Mouse (Mus musculus): Measurements from ENCODE around the gene Mrpl14. TPM values are rescaled to one million over a fixed set of nuclear protein-coding genes. Genes with fewer than 3 reads are reported as not detected.
A peak's percentile ranks its signal among the peaks of the same experiment; 100 is the strongest.

Mrpl14 gene
- polyA plus RNA-seq, 1 experiment from 2014 or later = 155 TPM

GRCm38 (mm10) chr17:45733038-45733734 is 47.1 kb downstream of the Mrpl14 start:
- H3K4me2 ChIP-seq (ENCODE audit: low read length) = peak overlapping the region; percentile 64
- H3K4me3 ChIP-seq (ENCODE audit: control insufficient read depth in 1 of 2, insufficient read depth in 1 of 2, low read depth in 1 of 2, low read length in 2 of 2) = peak overlapping the region; percentile 33 to 35; a peak in 2 of 4 replicates
- ATAC-seq (ENCODE audit: insufficient number of reproducible peaks, insufficient read depth, low FRiP score, low read depth) = no peak
- H3K4me1 ChIP-seq (ENCODE audit: control insufficient read depth in 2 of 2, insufficient read depth in 2 of 2, low read length in 2 of 2) = peaks cover 49 to 55% of the 10 kb centered on the region in 2 experiments
- no peaks in the 10 kb centered on the region for H3K9me3 ChIP-seq (ENCODE audit: control insufficient read depth, low read length)
- peak overlapping the region; percentile 37 to 92; a peak in 2 of 4 replicates for H3K27ac ChIP-seq (replicated peaks in 1 of 2; ENCODE audit: control insufficient read depth in 1 of 2, insufficient read depth in 1 of 2, low read depth in 2 of 2, low read length in 2 of 2)
- no peaks in the 10 kb centered on the region; the same call in 1 of the 2 replicates for H3K27me3 ChIP-seq (ENCODE audit: control insufficient read depth, insufficient read depth, low read length)
- WGBS = 69% methylated on average over 18 of the region's 19 CpGs
- H3K9ac ChIP-seq (ENCODE audit: low read length) = peak overlapping the region; percentile 70
- no peaks in the 10 kb centered on the region for H3K36me3 ChIP-seq (ENCODE audit: control insufficient read depth, insufficient read depth, low read length)

- Histone ChIP-seq H3K4me1 (ENCODE audit: control insufficient read depth in 2 of 2, insufficient read depth in 2 of 2, low read length in 2 of 2) (peaks cover 49 to 53% of the 10 kb centered on the region in 2 experiments), H3K36me3 (ENCODE audit: control insufficient read depth, insufficient read depth, low read length) (no peaks in the 10 kb centered on the region), H3K9ac (ENCODE audit: low read length) (peak within 1 kb of the TSS; percentile 70), H3K27ac (replicated peaks in 1 of 2; ENCODE audit: control insufficient read depth in 1 of 2, insufficient read depth in 1 of 2, low read depth in 2 of 2, low read length in 2 of 2) (peak within 1 kb of the TSS; percentile 37 to 92), H3K4me3 (ENCODE audit: control insufficient read depth in 1 of 2, insufficient read depth in 1 of 2, low read depth in 1 of 2, low read length in 2 of 2) (peak within 1 kb of the TSS; percentile 33 to 35), H3K27me3 (ENCODE audit: control insufficient read depth, insufficient read depth, low read length) (no peaks in the 10 kb centered on the region; the same call in 1 of the 2 replicates), H3K4me2 (ENCODE audit: low read length) (peak within 1 kb of the TSS; percentile 64), H3K9me3 (ENCODE audit: control insufficient read depth, low read length) (no peaks in the 10 kb centered on the region)
- ATAC-seq (ENCODE audit: insufficient number of reproducible peaks, insufficient read depth, low FRiP score, low read depth) = peak; percentile 8; the same call in 1 of the 2 replicates
- under 1% methylated on average over 38 of the region's 41 CpGs for whole genome bisulfite sequencing
These were observed 47.7 kb downstream of the Mrpl14 start, which contains the start of gene 1600014C23Rik for GRCm38 (mm10) chr17:45733735-45734301. Gene 1600014C23Rik (minus strand): TSS chr17:45733844.

GRCm38 (mm10) chr17:45734333-45734732 is 48.2 kb downstream of the Mrpl14 start:
- H3K4me1 ChIP-seq (ENCODE audit: control insufficient read depth in 2 of 2, insufficient read depth in 2 of 2, low read length in 2 of 2) = peaks cover 44 to 48% of the 10 kb centered on the region in 2 experiments
- WGBS = 26% methylated on average over 3 of the region's 3 CpGs
- H3K9me3 ChIP-seq (ENCODE audit: control insufficient read depth, low read length) = no peaks in the 10 kb centered on the region
- H3K9ac ChIP-seq (ENCODE audit: low read length) = peak overlapping the region; percentile 70
- no peaks in the 10 kb centered on the region; the same call in 1 of the 2 replicates for H3K27me3 ChIP-seq (ENCODE audit: control insufficient read depth, insufficient read depth, low read length)
- no peak for ATAC-seq (ENCODE audit: insufficient number of reproducible peaks, insufficient read depth, low FRiP score, low read depth)
- peak overlapping the region; percentile 28 to 92 for H3K27ac ChIP-seq (replicated peaks in 1 of 2; ENCODE audit: control insufficient read depth in 1 of 2, insufficient read depth in 1 of 2, low read depth in 2 of 2, low read length in 2 of 2)
- H3K36me3 ChIP-seq (ENCODE audit: control insufficient read depth, insufficient read depth, low read length) = no peaks in the 10 kb centered on the region
- H3K4me2 ChIP-seq (ENCODE audit: low read length) = peak overlapping the region; percentile 64
- no peak overlapping the region for H3K4me3 ChIP-seq (ENCODE audit: control insufficient read depth in 1 of 2, insufficient read depth in 1 of 2, low read depth in 1 of 2, low read length in 2 of 2)

GRCm38 (mm10) chr17:45734881-45735280 is 48.8 kb downstream of the Mrpl14 start:
- Histone ChIP-seq H3K27ac (replicated peaks in 1 of 2; ENCODE audit: control insufficient read depth in 1 of 2, insufficient read depth in 1 of 2, low read depth in 2 of 2, low read length in 2 of 2) (peak overlapping the region; percentile 0 to 92; a peak in 2 of 4 replicates), H3K27me3 (ENCODE audit: control insufficient read depth, insufficient read depth, low read length) (no peaks in the 10 kb centered on the region; the same call in 1 of the 2 replicates), H3K9me3 (ENCODE audit: control insufficient read depth, low read length) (no peaks in the 10 kb centered on the region), H3K4me2 (ENCODE audit: low read length) (no peak overlapping the region), H3K4me3 (ENCODE audit: control insufficient read depth in 1 of 2, insufficient read depth in 1 of 2, low read depth in 1 of 2, low read length in 2 of 2) (no peak overlapping the region), H3K4me1 (ENCODE audit: control insufficient read depth in 2 of 2, insufficient read depth in 2 of 2, low read length in 2 of 2) (peaks cover 39 to 43% of the 10 kb centered on the region in 2 experiments), H3K36me3 (ENCODE audit: control insufficient read depth, insufficient read depth, low read length) (no peaks in the 10 kb centered on the region), H3K9ac (ENCODE audit: low read length) (peak overlapping the region; percentile 70; the same call in 1 of the 2 replicates)
- 0 out of 2 replicates have a peak, but pooled peaks have one; percentile 11 for ATAC-seq (ENCODE audit: insufficient number of reproducible peaks, insufficient read depth, low FRiP score, low read depth)
- WGBS = 73% methylated on average over 4 of the region's 4 CpGs

GRCm38 (mm10) chr17:45735382-45736310 is 49.5 kb downstream of the Mrpl14 start:
- peak overlapping the region; percentile 89 for H3K9ac ChIP-seq (ENCODE audit: low read length)
- 8% methylated on average over 10 of the region's 10 CpGs for WGBS
- peak overlapping the region; percentile 46 to 55 for H3K4me3 ChIP-seq (ENCODE audit: control insufficient read depth in 1 of 2, insufficient read depth in 1 of 2, low read depth in 1 of 2, low read length in 2 of 2)
- ATAC-seq (ENCODE audit: insufficient number of reproducible peaks, insufficient read depth, low FRiP score, low read depth) = peak; percentile 18; the same call in 1 of the 2 replicates
- H3K9me3 ChIP-seq (ENCODE audit: control insufficient read depth, low read length) = no peaks in the 10 kb centered on the region
- H3K27ac ChIP-seq (replicated peaks in 1 of 2; ENCODE audit: control insufficient read depth in 1 of 2, insufficient read depth in 1 of 2, low read depth in 2 of 2, low read length in 2 of 2) = peak overlapping the region; percentile 90 to 92
- H3K4me2 ChIP-seq (ENCODE audit: low read length) = peak overlapping the region; percentile 87
- H3K27me3 ChIP-seq (ENCODE audit: control insufficient read depth, insufficient read depth, low read length) = no peaks in the 10 kb centered on the region; the same call in 1 of the 2 replicates
- H3K36me3 ChIP-seq (ENCODE audit: control insufficient read depth, insufficient read depth, low read length) = no peaks in the 10 kb centered on the region
- peaks cover 36 to 40% of the 10 kb centered on the region in 2 experiments for H3K4me1 ChIP-seq (ENCODE audit: control insufficient read depth in 2 of 2, insufficient read depth in 2 of 2, low read length in 2 of 2)

GRCm38 (mm10) chr17:45736311-45737077 is 50.4 kb downstream of the Mrpl14 start:
- Histone ChIP-seq H3K4me1 (ENCODE audit: control insufficient read depth in 2 of 2, insufficient read depth in 2 of 2, low read length in 2 of 2) (peaks cover 36 to 40% of the 10 kb centered on the region in 2 experiments), H3K9me3 (ENCODE audit: control insufficient read depth, low read length) (no peaks in the 10 kb centered on the region), H3K36me3 (ENCODE audit: control insufficient read depth, insufficient read depth, low read length) (no peaks in the 10 kb centered on the region), H3K27ac (replicated peaks in 1 of 2; ENCODE audit: control insufficient read depth in 1 of 2, insufficient read depth in 1 of 2, low read depth in 2 of 2, low read length in 2 of 2) (peak overlapping the region; percentile 90 to 92), H3K4me3 (ENCODE audit: control insufficient read depth in 1 of 2, insufficient read depth in 1 of 2, low read depth in 1 of 2, low read length in 2 of 2) (peak overlapping the region; percentile 46 to 55), H3K9ac (ENCODE audit: low read length) (peak overlapping the region; percentile 89), H3K4me2 (ENCODE audit: low read length) (peak overlapping the region; percentile 87), H3K27me3 (ENCODE audit: control insufficient read depth, insufficient read depth, low read length) (no peaks in the 10 kb centered on the region; the same call in 1 of the 2 replicates)
- peak; percentile 23; the same call in 1 of the 2 replicates for ATAC-seq (ENCODE audit: insufficient number of reproducible peaks, insufficient read depth, low FRiP score, low read depth)
- under 1% methylated on average over 53 of the region's 72 CpGs for WGBS

Measured in heart, embryonic 14.5 days (tissue).